In genomic region chr5:64212619-64213018, GRCm38 (mm10) we compare ENCODE assay signal across 13 mouse cellular contexts. TPM values are rescaled to one million over a fixed set of nuclear protein-coding genes. Genes with fewer than 3 reads are reported as not detected.
DNase-seq lines count a peak whose midpoint lies in the region; ATAC-seq and TF ChIP-seq lines count a peak whose summit lies in the region.
"Had no signal": no experiment of that assay in that cellular context is flagged by ENCODE, and none has a peak within 500 bp of the region (broad histone marks: within the 10 kb centered on the region; RNA-seq: fewer than 3 reads in every experiment).

No protein-coding gene starts in this region.

- 74% methylated on average over 3 of the region's 3 CpGs for WGBS in heart, postnatal 0 days
- WGBS in liver, postnatal 0 days (ENCODE audit: insufficient replicate concordance) = 58% methylated on average over 3 of the region's 3 CpGs
- 47% methylated on average over 3 of the region's 3 CpGs for WGBS in liver, embryonic 12.5 days (ENCODE audit: insufficient replicate concordance)
- 64% methylated on average over 3 of the region's 3 CpGs for WGBS in small intestine, adult 2 months

- no peaks in the 10 kb centered on the region for H3K27me3 ChIP-seq in heart, postnatal 0 days (ENCODE audit: control insufficient read depth, insufficient read depth, low read length)
- H3K27me3 ChIP-seq in liver, postnatal 0 days (ENCODE audit: insufficient read depth, low read length) = no peaks in the 10 kb centered on the region
- no peaks in the 10 kb centered on the region for H3K27me3 ChIP-seq in liver, embryonic 12.5 days (replicated peaks)
- H3K27me3 ChIP-seq in small intestine, adult 2 months (ENCODE audit: control insufficient read depth, insufficient read depth, low read length) = no peaks in the 10 kb centered on the region
- H3K27me3 ChIP-seq: embryonic facial prominence, embryonic 13.5 days; hindbrain, embryonic 12.5 days; midbrain, embryonic 12.5 days had no signal

- ATAC-seq in heart, postnatal 0 days (ENCODE audit: insufficient read depth, low read depth) = no peak
- ATAC-seq in liver, postnatal 0 days = no peak
- no peak for ATAC-seq in liver, embryonic 12.5 days
- ATAC-seq in granulocyte monocyte progenitor cell, adult 5-6 weeks (replicated peaks; ENCODE audit: poor library complexity, severe bottlenecking) = peak; percentile 61

- H3K27ac ChIP-seq in heart, postnatal 0 days (ENCODE audit: low read depth) = peak overlapping the region; percentile 53; the same call in 1 of the 2 replicates
- H3K27ac ChIP-seq in liver, postnatal 0 days (ENCODE audit: low read depth) = 0 out of 2 replicates have a peak overlapping the region, but pooled peaks have one; percentile 18
- H3K27ac ChIP-seq in liver, embryonic 12.5 days = no peak overlapping the region
- peak overlapping the region; percentile 67; the same call in 1 of the 2 replicates for H3K27ac ChIP-seq in small intestine, adult 2 months (ENCODE audit: insufficient read depth, low read depth, low read length)
- H3K27ac ChIP-seq: embryonic facial prominence, embryonic 13.5 days; hindbrain, embryonic 12.5 days; midbrain, embryonic 12.5 days had no signal

- no peak overlapping the region for H3K9ac ChIP-seq in heart, postnatal 0 days (replicated peaks; ENCODE audit: low read depth, low read length)
- no peak overlapping the region for H3K9ac ChIP-seq in liver, postnatal 0 days (replicated peaks)
- H3K9ac ChIP-seq in liver, embryonic 12.5 days = no peak overlapping the region
- H3K9ac ChIP-seq: embryonic facial prominence, embryonic 13.5 days; hindbrain, embryonic 12.5 days; midbrain, embryonic 12.5 days had no signal

- no peak for TF ChIP-seq EP300 in heart, postnatal 0 days (IDR thresholded peaks at IDR 0.05; ENCODE audit: low read depth)
- no peak for TF ChIP-seq EP300 in liver, postnatal 0 days (IDR thresholded peaks at IDR 0.05; ENCODE audit: low read depth)

- no peak overlapping the region for H3K4me2 ChIP-seq in heart, postnatal 0 days (ENCODE audit: low read depth, low read length)
- H3K4me2 ChIP-seq in liver, postnatal 0 days (ENCODE audit: low read depth, low read length) = no peak overlapping the region
- no peak overlapping the region for H3K4me2 ChIP-seq in liver, embryonic 12.5 days
- H3K4me2 ChIP-seq: embryonic facial prominence, embryonic 13.5 days; hindbrain, embryonic 12.5 days; midbrain, embryonic 12.5 days had no signal

- no peak for TF ChIP-seq CTCF in heart, postnatal 0 days (IDR thresholded peaks at IDR 0.05; ENCODE audit: low read depth)
- TF ChIP-seq CTCF in liver, postnatal 0 days (IDR thresholded peaks at IDR 0.05; ENCODE audit: low read depth) = no peak
- no peak for TF ChIP-seq CTCF in small intestine, adult 2 months (IDR thresholded peaks at IDR 0.05; ENCODE audit: extremely low read depth, insufficient read length, insufficient replicate concordance, low read depth, low read length)

- no peak overlapping the region for H3K4me3 ChIP-seq in heart, postnatal 0 days (ENCODE audit: low read depth, low read length)
- no peak overlapping the region for H3K4me3 ChIP-seq in liver, postnatal 0 days (ENCODE audit: low read depth, low read length)
- no peak overlapping the region for H3K4me3 ChIP-seq in liver, embryonic 12.5 days
- H3K4me3 ChIP-seq in small intestine, adult 2 months (ENCODE audit: low read depth, low read length) = no peak overlapping the region
- H3K4me3 ChIP-seq: embryonic facial prominence, embryonic 13.5 days; hindbrain, embryonic 12.5 days; midbrain, embryonic 12.5 days; myocyte had no signal

- H3K4me1 ChIP-seq in heart, postnatal 0 days (ENCODE audit: control insufficient read depth, insufficient read depth) = 0 out of 2 replicates have a peak, but pooled peaks cover 4% of the 10 kb centered on the region
- H3K4me1 ChIP-seq in liver, postnatal 0 days (ENCODE audit: insufficient read depth) = peaks cover 14% of the 10 kb centered on the region
- H3K4me1 ChIP-seq in liver, embryonic 12.5 days = peaks cover 13% of the 10 kb centered on the region; the same call in 1 of the 2 replicates
- peaks cover 11% of the 10 kb centered on the region; the same call in 1 of the 2 replicates for H3K4me1 ChIP-seq in small intestine, adult 2 months (ENCODE audit: control insufficient read depth, insufficient read depth, insufficient read length, low read length)
- H3K4me1 ChIP-seq: hindbrain, embryonic 12.5 days; midbrain, embryonic 12.5 days had no signal

- TF ChIP-seq POLR2A in small intestine, adult 2 months (IDR thresholded peaks at IDR 0.05; ENCODE audit: low read depth, low read length) = no peak

- H3K36me3 ChIP-seq in heart, postnatal 0 days (replicated peaks; ENCODE audit: control insufficient read depth, insufficient read depth, low read length) = no peaks in the 10 kb centered on the region
- no peaks in the 10 kb centered on the region for H3K36me3 ChIP-seq in liver, postnatal 0 days (replicated peaks; ENCODE audit: insufficient read depth, low read length)
- no peaks in the 10 kb centered on the region for H3K36me3 ChIP-seq in liver, embryonic 12.5 days
- no peaks in the 10 kb centered on the region for H3K36me3 ChIP-seq in small intestine, adult 2 months (ENCODE audit: control insufficient read depth, insufficient read depth, low read length)
- H3K36me3 ChIP-seq: embryonic facial prominence, embryonic 13.5 days; hindbrain, embryonic 12.5 days; midbrain, embryonic 12.5 days had no signal

- DNase-seq in heart, postnatal 0 days (ENCODE audit: low spot score) = no peak
- DNase-seq in heart, adult 9 months (ENCODE audit: low spot score in 2 of 2) = no peak
- DNase-seq in liver, postnatal 0 days = no peak
- no peak for DNase-seq in urinary bladder, postnatal 4 days (ENCODE audit: low spot score in 2 of 2)
- DNase-seq: cerebellum, adult 2 months; gastrocnemius, postnatal 36 days had no signal

- H3K9me3 ChIP-seq in heart, postnatal 0 days (replicated peaks; ENCODE audit: control insufficient read depth, low read length) = no peaks in the 10 kb centered on the region
- H3K9me3 ChIP-seq in liver, postnatal 0 days (ENCODE audit: low read length) = no peaks in the 10 kb centered on the region
- no peaks in the 10 kb centered on the region for H3K9me3 ChIP-seq in liver, embryonic 12.5 days (replicated peaks)
- H3K9me3 ChIP-seq: embryonic facial prominence, embryonic 13.5 days; hindbrain, embryonic 12.5 days; midbrain, embryonic 12.5 days had no signal

RNA-seq across cellular contexts. Expression of gene Tbc1d1, which starts 56.5 kb away (rescaled TPM):
- 43.7 and 55.4 TPM in 2 replicates for total RNA-seq in heart, postnatal 0 days (2014; rRNA removed; ENCODE audit: low replicate concordance)
- polyA plus RNA-seq in heart, postnatal 0 days (2015; fragmentation: Nextera tagmentation; extraction: Ambion mirVana) = 18.3 and 22.4 TPM in 2 replicates
- 3.6 and 5.0 TPM in 2 replicates for polyA plus RNA-seq in liver, postnatal 0 days (2015; fragmentation: Nextera tagmentation; extraction: Ambion mirVana)
- 13.2 and 13.8 TPM in 2 replicates for polyA plus RNA-seq in liver, embryonic 12.5 days (2016; fragmentation: Nextera tagmentation; extraction: Ambion mirVana)
- total RNA-seq in granulocyte monocyte progenitor cell, adult 5-6 weeks (2014; fragmentation: Nextera tagmentation) = 17.5 and 18.5 TPM in 2 replicates
- 33.6 and 34.7 TPM in 2 replicates for total RNA-seq in granulocyte monocyte progenitor cell, adult 5-6 weeks (2017)
- 7.2 and 14.0 TPM in 2 replicates for polyA plus RNA-seq in small intestine, adult 2 months (2012; rRNA removed)
